Mouse (Mus musculus): ENCODE measurements at regions not wholly inside any gene's neighbourhood (a gene's known extent, or its start where the extent isn't known, plus 50 kb on each side); places are given as distances from the start of the nearest gene placed in this dataset.

GRCm38 (mm10) chr3:33498645-33499044 lies 301.0 kb upstream of the Ttc14 start:
- no peak for DNase-seq (ENCODE audit: low read depth, low spot score)

GRCm38 (mm10) chr3:33508277-33508676 lies 291.4 kb upstream of the Ttc14 start:
- no peak for DNase-seq (ENCODE audit: low read depth, low spot score)

- no peak for DNase-seq (ENCODE audit: low read depth, low spot score)
These were observed 255.5 kb upstream of the Ttc14 start for GRCm38 (mm10) chr3:33544161-33544560.

- no peak for DNase-seq (ENCODE audit: low read depth, low spot score)
These were observed 236.8 kb upstream of the Ttc14 start for GRCm38 (mm10) chr3:33562670-33563360.

GRCm38 (mm10) chr3:33580599-33580998 lies 219.0 kb upstream of the Ttc14 start:
- DNase-seq (ENCODE audit: low read depth, low spot score) = no peak

- no peak for DNase-seq (ENCODE audit: low read depth, low spot score)
These were observed 185.4 kb upstream of the Ttc14 start for GRCm38 (mm10) chr3:33614206-33614605.

- peak; percentile 20 for DNase-seq (ENCODE audit: low read depth, low spot score)
These were observed 182.8 kb upstream of the Ttc14 start for GRCm38 (mm10) chr3:33616871-33617270.

GRCm38 (mm10) chr3:33632928-33633514 lies 166.6 kb upstream of the Ttc14 start:
- no peak for DNase-seq (ENCODE audit: low read depth, low spot score)

- DNase-seq (ENCODE audit: low read depth, low spot score) = no peak
These were observed 141.0 kb upstream of the Ttc14 start for GRCm38 (mm10) chr3:33658597-33658996.

Data from forelimb bud, embryonic 11.5 days (tissue).